Mouse (Mus musculus) E14TG2a.4 (cell line): ENCODE measurements around the gene Rpl26.

Experiments
- CTCF ChIP-seq: conservative IDR thresholded peaks from 2 replicates; pipeline ENCODE4 v1.5.1; 2014; ENCODE audit warnings: low read length
- POU5F1 ChIP-seq: IDR thresholded peaks from 2 replicates; pipeline ENCODE4 v1.6.1; 2014; ENCODE audit warnings: low read length, borderline replicate concordance

DNA sequence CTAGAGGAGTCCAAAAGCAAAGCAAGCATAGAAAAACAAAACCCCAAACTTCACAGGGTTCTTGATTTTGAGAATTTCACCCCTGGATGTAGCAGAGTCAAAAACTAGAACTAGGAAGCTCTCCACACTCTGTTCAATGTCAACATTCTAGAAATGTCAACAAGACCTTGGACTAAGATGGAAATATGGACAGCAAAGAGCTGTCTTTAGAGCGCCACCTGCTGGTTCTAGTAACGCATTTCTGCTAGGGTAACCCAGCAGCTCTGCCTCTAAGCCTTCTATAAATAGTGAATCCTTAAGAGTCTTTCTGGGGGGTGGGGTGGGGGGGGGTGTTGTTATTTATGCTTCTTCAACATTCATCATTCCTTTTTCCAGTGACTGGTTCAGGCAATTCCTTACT, 26.5 kb upstream of the Rpl26 start:
- TF ChIP-seq CTCF, result peak; percentile 73
- no peak for TF ChIP-seq POU5F1
